Mouse (Mus musculus) right cerebral cortex, adult 2 months (tissue): ENCODE results near the gene Abhd12.

Experiments used
- DNase-seq, 2 experiments: peaks; one replicate each; pipeline ENCODE4 v3.0.0; 2021 to 2022; ENCODE audit warnings: low spot score in 2 of 2

The Abhd12 gene

DNA sequence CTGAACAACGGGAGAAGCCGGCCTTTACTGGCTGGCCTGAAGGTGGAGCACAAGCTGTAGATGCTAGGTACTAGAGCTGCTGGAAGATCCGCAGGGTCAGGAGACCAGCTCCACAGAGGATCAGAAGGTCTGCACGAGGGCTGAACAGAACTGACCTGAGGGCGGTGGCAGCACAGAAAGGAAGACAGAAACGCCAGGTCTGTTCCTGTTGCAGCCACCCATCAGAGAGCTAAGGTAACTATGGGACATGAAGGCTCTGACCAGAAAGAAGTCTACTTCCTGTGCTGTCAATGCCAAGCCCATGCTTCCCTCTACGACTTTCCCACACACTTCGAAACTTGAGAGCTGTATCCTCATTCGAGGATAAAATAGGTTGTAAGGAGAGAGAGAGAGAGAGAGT, 53.3 kb downstream of the Abhd12 start:
- no peak for DNase-seq

GRCm38 (mm10) chr2:150847436-150847995, 57.0 kb downstream of the Abhd12 start:
- DNase-seq: no peak

DNA sequence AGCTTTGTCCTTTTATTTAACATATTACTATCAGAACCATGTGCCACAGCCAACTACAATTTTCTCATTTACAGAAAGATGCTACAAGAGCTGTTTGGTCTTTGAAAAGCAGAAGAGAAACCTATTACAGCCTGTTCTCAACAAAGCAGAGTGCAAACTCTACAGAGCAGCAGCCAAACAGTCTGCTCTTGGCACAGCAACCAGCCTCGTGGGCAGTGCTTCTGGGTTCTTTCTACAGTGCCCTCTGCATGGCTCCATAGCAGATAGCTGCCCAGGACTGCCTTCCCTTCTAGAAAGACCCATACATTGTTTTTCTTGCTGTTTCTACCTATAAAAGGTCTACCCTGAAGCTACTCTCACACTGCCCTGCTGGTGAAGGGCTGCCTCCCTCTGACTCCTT, 59.7 kb downstream of the Abhd12 start:
- peak; percentile 66 to 70 for DNase-seq

DNA sequence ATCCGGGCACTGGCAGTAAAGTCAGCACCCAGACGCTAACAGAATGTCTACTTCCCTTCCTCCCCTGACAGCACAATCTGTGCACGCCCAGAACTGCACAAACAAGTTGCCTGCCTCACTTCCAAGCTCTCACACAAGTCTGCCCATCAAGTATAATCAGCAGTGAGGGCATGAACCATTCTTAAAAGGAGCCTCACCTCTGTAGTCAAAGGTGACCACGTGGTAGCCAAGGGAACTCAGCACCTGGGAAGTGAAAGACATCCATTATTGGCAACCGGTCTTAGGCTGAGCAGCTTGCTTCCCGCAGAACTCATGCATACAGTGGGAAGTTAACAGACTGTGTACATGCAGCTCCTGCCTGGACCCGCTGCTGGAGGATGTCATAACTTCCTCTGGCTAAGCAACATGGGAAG, 62.5 kb downstream of the Abhd12 start:
- no peak for DNase-seq

GRCm38 (mm10) chr2:150841109-150841508, 63.4 kb downstream of the Abhd12 start:
- no peak for DNase-seq

DNA sequence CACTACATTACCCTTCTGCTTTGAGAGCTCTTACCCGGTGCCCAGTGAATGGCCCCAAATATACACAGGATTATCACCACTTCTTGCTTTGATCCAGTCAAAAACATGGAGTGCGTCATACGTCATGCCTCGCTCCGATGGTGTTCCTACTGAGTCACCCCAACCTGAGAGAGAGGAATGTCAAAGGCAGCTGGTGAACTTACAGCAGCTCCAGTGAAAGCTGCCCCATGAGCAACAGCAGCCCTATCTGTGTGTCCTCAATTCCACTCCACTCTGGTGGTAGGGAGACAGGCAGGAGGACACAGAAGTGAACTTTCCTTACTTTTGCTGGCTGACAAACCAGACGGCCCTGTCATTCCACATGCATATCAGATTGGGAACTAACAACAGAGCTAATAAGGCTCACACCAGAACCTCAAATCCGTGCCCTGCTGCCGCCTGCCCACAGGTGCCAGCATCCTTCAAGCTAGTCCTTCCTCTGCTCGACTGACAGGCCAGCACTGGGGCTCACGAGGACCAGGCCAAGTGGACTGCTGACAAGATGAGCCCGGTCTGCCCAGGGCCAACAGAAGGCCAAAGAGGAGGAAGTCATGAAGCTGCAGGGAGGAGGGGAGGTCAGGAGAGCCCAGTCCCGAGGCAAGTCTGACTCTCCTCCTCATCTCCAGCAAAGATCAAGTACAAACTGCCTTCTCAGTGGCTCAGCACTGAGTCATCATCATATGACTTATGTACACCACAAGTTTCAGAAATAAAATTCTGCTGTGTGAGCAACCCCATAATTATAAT, 64.7 kb downstream of the Abhd12 start:
- no peak for DNase-seq

DNA sequence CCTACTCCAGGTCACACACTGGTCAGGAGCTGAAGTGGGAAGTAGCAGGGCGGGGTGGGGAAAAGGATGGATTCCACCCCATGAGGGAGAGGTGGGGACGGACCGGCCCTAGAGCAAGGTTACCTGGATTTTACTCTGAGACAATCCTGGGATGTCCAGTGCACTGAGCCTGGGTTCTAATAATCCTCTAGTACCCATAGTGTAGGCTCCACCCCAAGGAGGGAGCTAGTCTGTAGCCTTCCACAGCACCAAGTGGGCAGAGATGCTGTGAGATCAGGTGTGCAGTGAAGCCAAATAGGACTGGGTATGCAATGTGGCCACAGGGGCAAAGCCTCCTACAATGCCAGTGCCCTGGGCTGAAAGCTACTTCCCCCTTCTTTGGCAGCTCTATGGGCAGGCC, 66.8 kb downstream of the Abhd12 start:
- no peak for DNase-seq

- DNase-seq: no peak
These were observed 67.6 kb downstream of the Abhd12 start for GRCm38 (mm10) chr2:150836906-150837305.

DNA sequence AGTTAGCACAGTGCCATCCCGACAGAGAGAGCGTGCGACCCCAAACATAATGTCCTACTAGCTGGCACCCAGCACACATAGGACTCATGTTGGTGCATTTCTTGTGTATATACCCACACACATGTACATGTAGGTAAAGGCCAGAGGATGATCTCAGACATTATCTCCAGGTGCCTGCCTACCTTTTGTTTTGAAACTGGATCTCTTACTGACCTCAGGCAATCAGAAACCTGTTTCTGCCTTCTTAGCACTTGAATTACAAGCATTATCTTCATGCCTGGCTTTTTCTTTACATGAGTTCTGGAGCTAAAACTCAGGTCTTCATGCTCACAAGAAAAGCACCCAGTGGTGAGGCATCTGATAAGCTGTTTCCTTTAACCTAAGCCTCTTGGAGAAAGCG, 68.6 kb downstream of the Abhd12 start:
- no peak for DNase-seq

DNA sequence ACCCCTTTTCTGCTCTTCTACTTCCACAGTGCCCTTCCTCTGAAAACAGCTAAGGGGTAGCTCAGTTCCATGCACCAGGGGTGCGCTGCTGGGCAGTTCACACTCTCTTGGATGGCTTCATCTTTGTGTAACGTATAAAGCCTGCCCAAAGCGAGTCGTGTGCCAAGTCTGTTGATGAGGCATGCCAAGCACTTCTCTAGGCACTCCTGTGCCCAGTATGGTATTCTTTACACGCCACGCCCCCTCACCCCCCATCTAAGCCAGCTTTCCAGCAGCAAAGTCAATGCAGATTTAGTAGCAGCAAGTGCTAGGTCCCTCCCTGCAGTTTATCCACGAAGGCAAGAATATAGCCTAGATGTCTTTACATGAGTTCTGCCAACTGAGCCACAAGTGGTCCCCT, 69.9 kb downstream of the Abhd12 start:
- no peak for DNase-seq

GRCm38 (mm10) chr2:150832029-150832428, 72.5 kb downstream of the Abhd12 start:
- DNase-seq: no peak

DNA sequence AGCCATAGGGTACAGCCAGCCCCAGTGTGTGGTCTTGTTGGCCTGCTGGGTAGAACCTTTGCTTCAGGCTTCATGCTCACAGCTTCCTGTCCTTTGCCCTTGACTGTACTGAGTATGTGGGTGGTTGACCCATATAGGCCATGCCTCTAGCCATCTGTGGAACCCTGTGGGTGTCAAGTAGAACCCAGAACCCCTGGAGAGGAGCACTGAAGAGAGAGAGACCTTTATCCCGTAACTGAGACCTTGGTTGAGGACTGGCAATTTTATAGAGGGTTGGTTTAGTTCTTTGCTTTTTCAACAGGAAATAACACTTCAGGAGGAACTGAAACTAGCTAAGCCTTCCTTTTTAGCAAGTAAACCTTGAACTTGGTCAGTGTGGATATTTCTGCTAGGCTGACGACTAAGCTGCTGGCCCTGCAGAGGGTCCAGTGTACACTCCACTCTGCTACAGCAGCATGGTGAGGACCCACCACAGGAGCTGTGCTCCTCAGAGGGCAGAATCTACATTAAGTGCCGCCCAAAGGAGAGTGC, 73.6 kb downstream of the Abhd12 start:
- no peak for DNase-seq

GRCm38 (mm10) chr2:150830011-150830410, 74.5 kb downstream of the Abhd12 start:
- no peak for DNase-seq

DNA sequence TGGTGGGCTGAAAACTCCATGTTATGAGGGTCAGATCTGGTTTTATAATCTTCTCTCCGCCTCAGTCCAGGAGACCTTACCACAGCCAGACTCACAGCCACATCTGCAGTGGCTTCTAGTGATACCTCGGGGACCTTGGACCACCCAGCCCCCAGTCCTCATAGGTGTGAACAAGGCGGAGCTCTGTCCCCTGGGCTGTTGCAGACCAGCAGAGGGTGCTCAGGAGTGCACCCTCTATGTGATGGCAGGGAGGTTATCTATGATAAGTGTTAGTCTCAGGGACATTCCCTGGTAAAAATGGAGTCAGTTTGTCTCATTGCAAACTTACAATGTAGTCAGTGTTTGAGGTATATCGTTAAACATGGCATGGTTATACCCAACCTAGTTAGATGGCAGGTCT, 75.9 kb downstream of the Abhd12 start:
- no peak for DNase-seq

DNA sequence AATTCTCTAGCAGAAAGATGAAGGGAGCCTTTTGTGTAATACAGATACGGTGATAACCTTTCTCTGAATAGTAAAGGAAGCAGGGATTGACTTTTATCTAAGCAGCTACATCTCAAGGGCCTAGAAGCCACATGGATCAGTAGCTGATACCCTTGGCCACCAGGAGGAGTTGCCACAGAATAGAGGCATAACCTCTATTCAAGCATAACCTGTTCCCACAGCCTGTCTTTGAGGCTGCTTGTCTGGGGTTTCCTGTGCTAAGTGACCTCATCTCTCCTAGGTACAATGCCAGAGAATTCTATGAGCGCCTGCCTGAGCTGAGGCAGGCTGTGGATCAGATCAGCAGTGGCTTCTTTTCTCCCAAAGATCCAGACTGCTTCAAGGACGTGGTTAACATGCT, 76.4 kb downstream of the Abhd12 start:
- DNase-seq: no peak

GRCm38 (mm10) chr2:150826426-150826825, 78.1 kb downstream of the Abhd12 start:
- DNase-seq: no peak

- DNase-seq: no peak
These were observed 81.6 kb downstream of the Abhd12 start for GRCm38 (mm10) chr2:150822987-150823386.

- no peak for DNase-seq
These were observed 83.8 kb downstream of the Abhd12 start for GRCm38 (mm10) chr2:150820720-150821119.

DNA sequence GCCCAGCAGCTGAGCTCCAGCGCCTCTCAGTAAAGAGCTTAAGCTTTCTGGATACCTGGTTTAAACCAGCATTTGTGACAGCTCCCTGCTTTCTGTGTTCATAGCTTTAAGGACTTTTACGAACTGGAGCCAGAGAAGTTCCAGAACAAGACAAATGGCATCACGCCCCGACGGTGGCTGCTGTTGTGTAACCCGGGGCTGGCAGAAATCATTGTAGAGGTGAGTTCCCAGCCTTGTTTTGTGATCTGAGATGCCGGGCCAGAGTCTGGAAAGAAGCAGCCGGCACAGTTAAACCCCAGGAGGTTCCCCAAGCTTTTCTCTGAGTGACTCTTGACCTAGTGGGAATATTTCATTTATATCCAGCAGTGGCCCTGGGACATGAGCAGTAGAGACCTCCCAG, 85.8 kb downstream of the Abhd12 start:
- DNase-seq: no peak

DNA sequence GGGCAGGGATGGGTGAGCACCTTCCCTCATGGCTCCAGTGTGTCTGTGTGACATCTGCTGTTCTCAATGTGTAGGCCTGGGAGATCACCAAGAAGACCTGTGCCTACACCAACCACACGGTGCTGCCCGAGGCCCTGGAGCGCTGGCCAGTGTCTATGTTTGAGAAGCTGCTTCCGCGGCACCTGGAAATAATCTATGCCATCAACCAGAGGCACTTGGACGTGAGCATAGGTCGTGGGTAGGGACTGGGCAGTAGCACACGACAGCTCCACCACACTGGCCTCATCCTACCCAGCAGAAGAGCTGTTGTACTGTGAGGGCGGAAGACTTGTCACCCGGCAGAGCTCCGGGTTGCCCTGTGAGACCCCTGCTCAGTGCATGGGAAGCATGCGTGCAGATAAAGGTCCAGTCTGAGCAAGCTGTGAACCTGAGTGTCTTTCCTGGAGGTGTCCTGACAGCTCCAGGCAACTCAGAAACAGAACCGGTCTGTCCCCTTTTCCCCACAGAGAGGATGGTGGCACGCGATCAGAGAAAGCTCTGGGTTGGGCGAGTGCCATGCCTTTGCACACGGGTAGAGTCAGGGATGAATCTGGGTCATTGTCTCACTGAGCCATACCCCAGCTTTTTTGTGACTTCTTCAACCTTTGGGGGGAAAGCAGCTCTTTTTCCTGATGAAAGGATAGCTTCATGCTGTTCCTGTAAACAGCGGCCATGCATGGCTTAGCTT, 87.7 kb downstream of the Abhd12 start:
- no peak for DNase-seq

GRCm38 (mm10) chr2:150812816-150813215, 91.7 kb downstream of the Abhd12 start:
- no peak for DNase-seq

DNA sequence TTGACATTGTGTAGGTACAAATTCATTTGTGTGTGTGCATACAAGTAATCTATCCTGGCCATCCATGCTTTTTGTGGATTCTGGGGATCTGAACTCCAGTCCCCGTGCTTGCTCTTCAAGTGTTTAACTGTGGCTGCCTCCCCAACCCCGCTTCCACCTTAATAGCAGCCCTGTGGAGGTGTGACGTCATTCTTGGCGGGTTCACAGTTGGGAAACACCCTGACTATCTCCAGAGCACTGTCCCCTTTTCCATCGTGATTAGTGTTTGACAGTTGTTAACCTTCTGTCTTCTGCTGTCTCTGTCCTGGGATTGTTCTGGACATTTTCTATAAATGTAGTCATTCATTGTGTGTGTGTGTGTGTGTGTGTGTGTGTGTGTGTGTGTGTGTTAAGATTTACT, 93.9 kb downstream of the Abhd12 start:
- no peak for DNase-seq

DNA sequence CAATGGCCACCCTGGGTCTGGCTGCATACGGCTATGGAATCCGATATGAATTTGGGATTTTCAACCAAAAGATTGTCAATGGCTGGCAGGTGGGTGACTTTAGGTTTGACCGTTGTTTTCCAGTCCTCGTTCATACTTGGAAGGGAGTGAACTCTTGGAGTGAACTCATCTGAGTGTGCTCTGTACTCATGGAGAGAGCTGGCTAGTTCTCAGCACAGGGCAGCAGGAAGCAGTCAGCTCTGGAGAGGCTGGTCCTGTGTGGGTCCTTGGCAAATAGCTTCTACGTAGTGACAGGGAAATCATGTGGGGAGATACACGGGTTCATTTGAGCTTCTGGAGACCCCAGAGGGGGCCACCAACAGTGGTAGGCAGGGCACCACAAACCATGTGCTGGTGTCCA, 95.7 kb downstream of the Abhd12 start:
- no peak for DNase-seq
